Mouse (Mus musculus) stomach, embryonic 14.5 days (tissue): ENCODE measurements around the gene Olfr67. TPM values are rescaled to one million over a fixed set of nuclear protein-coding genes. Genes with fewer than 3 reads are reported as not detected.
"Not testable (repeated sequence)": the region's sequence is repeated elsewhere in the genome, so short reads cannot be mapped to it uniquely, and the experiment has no call there.

Experiments
- ATAC-seq: fragments of 200-750 bp; cut with Nextera tagmentation; 2 replicates; pipeline ENCODE4 v1.8.0; 2017; ENCODE audit warnings: low read depth, moderate TSS enrichment; ENCODE audit not compliant: insufficient number of reproducible peaks, insufficient read depth, low FRiP score
- H3K27ac ChIP-seq: fragments of 300-500 bp; sonication (generic); 2 replicates; pipeline ENCODE4 v1.5.1; 2014; ENCODE audit warnings: mild to moderate bottlenecking, low read length, moderate library complexity, mixed read lengths
- H3K27me3 ChIP-seq: fragments of 300-500 bp; sonication (generic); 2 replicates; pipeline ENCODE4 v1.6.1; 2014; ENCODE audit warnings: low read length, control low read depth, mixed read lengths; ENCODE audit not compliant: control insufficient read depth, insufficient read depth
- H3K36me3 ChIP-seq: fragments of 300-500 bp; sonication (generic); 2 replicates; pipeline ENCODE4 v1.6.1; 2014; ENCODE audit warnings: mild to moderate bottlenecking, control low read depth, low read length, moderate library complexity, mixed read lengths; ENCODE audit not compliant: control insufficient read depth, insufficient read depth
- H3K4me1 ChIP-seq: fragments of 300-500 bp; sonication (generic); 2 replicates; pipeline ENCODE4 v1.6.1; 2014; ENCODE audit warnings: low read length, control low read depth, mixed read lengths; ENCODE audit not compliant: control insufficient read depth, insufficient read depth
- H3K4me2 ChIP-seq: fragments of 300-500 bp; sonication (generic); replicated peaks from 2 replicates; pipeline ENCODE4 v1.6.1; 2014; ENCODE audit warnings: low read depth, low read length, control low read depth
- H3K4me3 ChIP-seq: fragments of 300-500 bp; sonication (generic); 2 replicates; pipeline ENCODE4 v1.5.1; 2014; ENCODE audit warnings: low read depth, low read length, control low read depth
- H3K9ac ChIP-seq: fragments of 300-500 bp; sonication (generic); replicated peaks from 2 replicates; pipeline ENCODE4 v1.6.1; 2014; ENCODE audit warnings: low read depth, mild to moderate bottlenecking, control low read depth, low read length, moderate library complexity, mixed read lengths
- H3K9me3 ChIP-seq: fragments of 300-500 bp; sonication (generic); 2 replicates; pipeline ENCODE4 v1.6.1; 2016; ENCODE audit warnings: low read depth, low read length, control low read depth; ENCODE audit not compliant: control insufficient read depth
- WGBS: fragments of 180-500 bp; shearing (Covaris S2); extraction: QIAGEN DNeasy Blood & Tissue Kit; methylation state at CpG from one replicate; pipeline ENCODE4 v1.1.7; 2014; 5-methylcytosine and 5-hydroxymethylcytosine counted together
- polyA plus RNA-seq: library from polyadenylated mRNA; unstranded; fragments of >200 nt; fragmentation: Nextera tagmentation; extraction: Ambion mirVana; gene quantifications from 2 replicates; pipeline ENCODE4 v1.2.1, GENCODE M21; 2014

The Olfr67 gene
- polyA plus RNA-seq, 1 experiment from 2014 or later, result not detected

DNA sequence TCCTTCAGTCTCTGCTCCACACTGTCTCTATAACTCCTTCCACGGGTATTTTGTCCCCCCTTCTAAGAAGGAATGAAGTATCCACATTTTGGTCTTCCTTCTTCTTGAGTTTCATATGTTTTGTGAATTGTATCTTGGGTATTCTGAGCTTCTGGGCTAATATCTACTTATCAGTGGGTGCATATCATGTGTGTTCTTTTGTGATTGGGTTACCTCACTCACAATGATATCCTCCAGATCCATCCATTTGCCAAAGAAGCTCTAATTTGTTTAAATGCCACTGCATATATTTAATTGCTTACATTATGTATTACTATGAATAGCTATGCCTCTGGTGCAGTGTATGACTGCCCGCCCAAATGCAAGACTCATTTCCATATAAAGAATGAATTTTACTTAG is 16.5 kb upstream of the Olfr67 start:
- 78% methylated on average over 2 of the region's 2 CpGs for WGBS
- not testable (repeated sequence) for H3K27ac ChIP-seq, H3K36me3 ChIP-seq, H3K4me2 ChIP-seq, ATAC-seq, H3K27me3 ChIP-seq, H3K4me3 ChIP-seq, H3K4me1 ChIP-seq, H3K9me3 ChIP-seq, H3K9ac ChIP-seq

DNA sequence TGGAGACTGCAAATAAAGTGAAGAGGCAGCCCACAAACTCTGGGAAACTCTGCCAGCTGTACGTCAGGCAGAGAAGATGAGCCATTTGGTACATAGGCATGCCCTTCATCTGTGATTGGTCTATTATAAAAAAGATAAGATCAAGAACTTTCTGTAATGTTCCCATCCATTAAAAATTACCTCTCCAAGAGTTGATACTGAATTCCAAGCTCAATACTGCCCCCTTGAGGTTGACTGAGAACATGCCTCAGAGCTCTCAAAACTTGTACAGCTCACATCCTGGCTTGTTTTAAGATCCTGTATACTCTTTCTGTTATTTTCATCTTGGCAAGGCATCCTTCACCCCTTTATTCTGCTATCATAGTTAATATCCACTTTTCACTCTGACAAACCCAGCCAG is 15.2 kb upstream of the Olfr67 start:
- Histone ChIP-seq H3K4me3 (no peak overlapping the region), H3K9me3 (no peaks in the 10 kb centered on the region), H3K27ac (no peak overlapping the region), H3K9ac (no peak overlapping the region), H3K4me2 (no peak overlapping the region), H3K4me1 (no peaks in the 10 kb centered on the region), H3K27me3 (no peaks in the 10 kb centered on the region), H3K36me3 (no peaks in the 10 kb centered on the region)
- WGBS, result 59% methylated on average over 1 of the region's 1 CpGs
- ATAC-seq, result no peak

DNA sequence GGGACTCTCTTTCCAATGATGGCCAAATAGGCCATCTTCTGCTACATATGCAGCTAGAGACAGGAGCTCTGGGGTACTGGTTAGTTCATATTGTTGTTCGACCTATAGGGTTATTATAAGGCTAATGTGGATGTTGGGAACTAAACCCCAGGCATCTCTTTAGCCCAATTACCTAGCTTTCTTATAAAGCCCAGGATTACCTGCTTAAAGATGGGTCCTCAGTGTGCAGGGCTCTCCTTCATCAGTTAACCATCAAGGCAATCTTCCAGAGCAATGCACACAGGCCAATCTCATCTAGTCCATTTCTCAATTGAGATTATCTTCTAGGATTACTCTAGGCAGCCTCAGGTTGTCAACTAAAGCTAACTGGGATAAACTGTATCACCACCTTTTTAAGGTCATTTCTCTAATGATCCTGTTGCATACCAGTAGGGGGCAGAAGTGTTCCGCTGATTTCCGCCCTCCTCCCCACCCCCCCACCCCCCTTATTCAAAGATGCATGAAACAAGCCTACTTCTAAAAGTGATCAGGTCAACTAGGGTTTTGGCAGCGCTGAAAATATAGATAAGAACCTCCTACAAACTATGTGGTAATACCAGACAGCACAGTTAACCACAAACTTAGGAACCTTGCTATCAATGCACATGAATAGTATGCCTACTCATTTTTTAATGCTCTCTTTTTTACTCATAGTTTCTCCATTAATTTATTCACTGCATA is 1.2 kb upstream of the Olfr67 start:
- WGBS, result 28% methylated on average over 4 of the region's 4 CpGs
- H3K4me3 ChIP-seq, result no peak overlapping the region
- no peaks in the 10 kb centered on the region for H3K4me1 ChIP-seq
- ATAC-seq, result no peak
- H3K36me3 ChIP-seq, result no peaks in the 10 kb centered on the region
- H3K9me3 ChIP-seq, result no peaks in the 10 kb centered on the region
- no peak overlapping the region for H3K9ac ChIP-seq
- H3K4me2 ChIP-seq, result no peak overlapping the region
- H3K27ac ChIP-seq, result no peak overlapping the region
- H3K27me3 ChIP-seq, result no peaks in the 10 kb centered on the region

DNA sequence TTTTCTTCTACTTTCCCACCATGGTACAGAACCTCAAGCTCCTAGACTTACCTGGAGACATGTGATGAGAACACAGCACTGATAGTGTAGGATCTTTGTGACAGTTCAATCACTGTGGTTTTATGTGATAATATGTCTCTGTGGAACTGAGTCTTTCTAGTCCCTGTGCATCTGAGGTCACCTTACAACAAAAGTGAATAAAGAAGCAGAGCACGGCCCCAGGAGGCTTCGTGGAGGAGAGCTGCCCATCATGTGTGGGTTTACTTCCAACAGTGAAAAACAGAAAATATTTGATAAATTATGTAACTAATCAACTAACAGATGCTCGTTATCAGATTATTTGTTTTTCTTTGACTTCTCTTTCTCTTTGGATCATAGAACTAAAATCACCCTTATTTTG is 12.0 kb downstream of the Olfr67 start, which contains the start of gene Olfr68:
Gene Olfr68, minus strand, starts transcription at position 101 of the 400 bp plus-strand sequence.
- Histone ChIP-seq H3K27me3 (no peaks in the 10 kb centered on the region), H3K4me1 (no peaks in the 10 kb centered on the region), H3K9ac (no peak within 1 kb of the TSS), H3K27ac (no peak within 1 kb of the TSS), H3K36me3 (no peaks in the 10 kb centered on the region), H3K4me2 (no peak within 1 kb of the TSS), H3K9me3 (no peaks in the 10 kb centered on the region), H3K4me3 (no peak within 1 kb of the TSS)
- WGBS, result 83% methylated on average over 3 of the region's 3 CpGs
- no peak for ATAC-seq

DNA sequence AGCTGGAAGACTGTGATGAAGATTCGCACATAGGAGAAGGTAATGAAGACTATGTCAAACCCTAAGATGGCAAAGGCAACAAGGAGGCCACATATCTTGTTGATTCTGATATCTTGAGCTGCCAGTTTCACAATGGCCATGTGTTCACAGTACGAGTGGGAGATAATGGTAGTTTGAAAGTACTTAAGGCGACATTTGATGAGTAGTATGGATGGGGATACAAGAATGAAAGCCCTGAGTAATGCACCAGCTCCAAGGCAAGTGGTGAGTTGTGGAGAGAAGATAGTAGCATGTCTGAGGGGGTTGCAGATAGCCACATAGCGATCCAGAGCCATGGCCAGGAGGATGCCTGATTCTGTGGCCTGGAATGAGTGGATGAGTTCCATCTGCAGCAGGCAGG is 14.0 kb downstream of the Olfr67 start:
- ATAC-seq, H3K9me3 ChIP-seq, H3K27me3 ChIP-seq, H3K27ac ChIP-seq, H3K9ac ChIP-seq, H3K4me2 ChIP-seq, H3K36me3 ChIP-seq, H3K4me3 ChIP-seq, H3K4me1 ChIP-seq: not testable (repeated sequence)
- WGBS, result 83% methylated on average over 3 of the region's 4 CpGs

DNA sequence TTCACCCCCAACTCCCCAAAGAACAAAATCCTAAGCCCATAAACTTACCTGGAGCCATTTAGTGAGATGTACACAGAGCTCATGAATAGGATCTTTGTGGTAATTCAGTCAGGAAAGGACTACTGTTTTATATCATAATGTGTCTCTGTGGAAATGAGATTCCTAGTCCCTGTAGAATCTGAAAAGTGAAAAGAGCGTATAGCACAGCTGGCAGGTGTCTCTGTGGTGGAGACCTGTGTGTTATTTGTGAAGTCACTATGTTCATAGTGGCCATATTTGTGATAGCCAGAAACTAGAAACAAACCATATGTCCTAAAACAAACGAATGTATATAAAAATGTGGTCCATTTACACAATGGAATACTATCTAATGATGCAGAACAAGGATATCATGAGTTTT is 20.1 kb downstream of the Olfr67 start, which contains the start of gene Olfr69:
Gene Olfr69, minus strand, starts transcription at position 101 of the 400 bp plus-strand sequence.
- 72% methylated on average over 2 of the region's 2 CpGs for WGBS
- Histone ChIP-seq H3K27me3 (no peaks in the 10 kb centered on the region), H3K9me3 (no peaks in the 10 kb centered on the region), H3K4me3 (no peak within 1 kb of the TSS), H3K27ac (no peak within 1 kb of the TSS), H3K4me2 (no peak within 1 kb of the TSS), H3K4me1 (no peaks in the 10 kb centered on the region), H3K36me3 (no peaks in the 10 kb centered on the region), H3K9ac (no peak within 1 kb of the TSS)
- no peak for ATAC-seq

DNA sequence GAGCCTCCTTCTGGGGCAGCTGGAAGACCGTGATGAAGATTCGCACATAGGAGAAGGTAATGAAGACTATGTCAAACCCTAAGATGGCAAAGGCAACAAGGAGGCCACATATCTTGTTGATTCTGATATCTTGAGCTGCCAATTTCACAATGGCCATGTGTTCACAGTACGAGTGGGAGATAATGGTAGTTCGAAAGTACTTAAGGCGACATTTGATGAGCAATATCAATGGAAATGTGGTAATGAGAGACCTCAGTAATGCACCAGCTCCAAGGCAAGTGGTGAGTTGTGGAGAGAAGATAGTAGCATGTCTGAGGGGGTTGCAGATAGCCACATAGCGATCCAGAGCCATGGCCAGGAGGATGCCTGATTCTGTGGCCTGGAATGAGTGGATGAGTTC is 23.9 kb downstream of the Olfr67 start:
- H3K9me3 ChIP-seq, H3K9ac ChIP-seq, H3K4me2 ChIP-seq, H3K4me3 ChIP-seq, H3K36me3 ChIP-seq, H3K27ac ChIP-seq, ATAC-seq, H3K4me1 ChIP-seq, H3K27me3 ChIP-seq: not testable (repeated sequence)
- 91% methylated on average over 5 of the region's 6 CpGs for WGBS

DNA sequence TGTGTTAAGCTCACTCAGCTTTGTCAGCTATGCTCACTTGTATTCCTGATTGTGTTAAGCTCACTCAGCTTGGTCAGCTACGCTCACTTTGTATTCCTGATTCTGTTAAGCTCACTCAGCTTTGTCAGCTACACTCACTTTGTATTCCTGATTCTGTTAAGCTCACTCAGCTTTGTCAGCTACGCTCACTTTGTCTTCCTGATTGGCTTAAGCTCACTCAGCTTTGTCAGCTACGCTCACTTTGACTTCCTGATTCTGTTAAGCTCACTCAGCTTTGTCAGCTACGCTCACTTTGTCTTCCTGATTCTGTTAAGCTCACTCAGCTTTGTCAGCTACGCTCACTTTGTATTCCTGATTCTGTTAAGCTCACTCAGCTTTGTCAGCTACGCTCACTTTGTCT is 29.4 kb downstream of the Olfr67 start:
- H3K27me3 ChIP-seq, H3K36me3 ChIP-seq, H3K4me3 ChIP-seq, H3K27ac ChIP-seq, H3K9me3 ChIP-seq, H3K4me1 ChIP-seq, H3K4me2 ChIP-seq, H3K9ac ChIP-seq, ATAC-seq: not testable (repeated sequence)
- 92% methylated on average over 6 of the region's 6 CpGs for WGBS

DNA sequence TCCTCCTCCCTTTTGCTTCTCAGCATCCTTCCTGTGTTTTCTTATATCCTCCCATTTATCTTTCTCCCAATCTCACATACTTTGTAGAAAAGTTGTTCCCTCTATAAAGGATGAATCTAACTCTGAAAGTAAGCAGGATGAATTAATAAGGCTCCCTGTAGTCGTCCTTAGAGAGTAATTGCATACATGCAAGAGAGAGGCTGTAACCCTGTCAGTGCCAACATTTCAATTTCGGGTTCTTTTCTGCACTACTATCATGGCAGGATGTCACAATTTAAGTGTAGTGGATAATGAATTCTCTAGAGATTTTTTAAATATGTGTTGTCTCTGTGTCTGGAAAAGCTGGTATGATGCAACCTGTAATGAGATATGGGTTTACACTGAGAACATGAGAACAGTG is 34.4 kb downstream of the Olfr67 start, which contains the start of gene Olfr630:
Gene Olfr630, minus strand, starts transcription at position 101 of the 400 bp plus-strand sequence.
- no peak within 1 kb of the TSS for H3K4me2 ChIP-seq
- H3K4me3 ChIP-seq, result no peak within 1 kb of the TSS
- no peaks in the 10 kb centered on the region for H3K27me3 ChIP-seq
- H3K27ac ChIP-seq, result no peak within 1 kb of the TSS
- ATAC-seq, result no peak
- no peaks in the 10 kb centered on the region for H3K36me3 ChIP-seq
- no peaks in the 10 kb centered on the region for H3K9me3 ChIP-seq
- H3K9ac ChIP-seq, result no peak within 1 kb of the TSS
- H3K4me1 ChIP-seq, result no peaks in the 10 kb centered on the region
- 35% methylated on average over 2 of the region's 2 CpGs for WGBS
